Mouse (Mus musculus) gastrocnemius, adult 8-10 months (tissue): ENCODE results near the gene Crygd. TPM values are rescaled to one million over a fixed set of nuclear protein-coding genes. Genes with fewer than 3 reads are reported as not detected.

Source experiments
- DNase-seq, 2 experiments: peaks; one replicate each; pipeline ENCODE4 v3.0.0; 2022; ENCODE audit warnings: low spot score in 2 of 2
- total RNA-seq, 4 experiments: library from RNA; stranded (reverse); gene quantifications; 2 replicates each; pipeline ENCODE4 v1.2.4; 2022

The Crygd gene
- total RNA-seq, 4 experiments from 2014 or later = not detected

GRCm38 (mm10) chr1:65043433-65043832 lies 19.8 kb downstream of the Crygd start:
- DNase-seq = no peak

- DNase-seq = no peak
These were observed 21.4 kb downstream of the Crygd start for GRCm38 (mm10) chr1:65041837-65042236.

DNA sequence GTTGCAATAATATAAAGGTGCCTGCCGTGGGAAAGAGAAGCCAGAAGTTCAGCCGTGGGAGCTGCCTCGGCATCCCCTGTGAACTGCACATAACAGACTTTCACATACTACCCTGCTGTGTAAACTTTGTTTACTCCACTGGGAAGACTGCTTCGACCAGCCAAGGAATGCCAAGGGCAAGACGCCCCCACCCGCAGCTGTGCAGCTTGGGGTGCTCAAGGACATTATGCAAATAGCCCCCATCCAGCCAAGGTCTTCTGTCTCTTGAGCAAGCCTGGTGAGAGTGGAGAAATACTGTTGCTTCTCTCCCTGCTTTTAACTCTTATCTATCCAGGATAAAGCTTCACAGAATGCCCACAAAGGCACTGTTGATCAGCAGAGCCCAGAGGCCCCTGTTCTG lies 22.4 kb downstream of the Crygd start:
- DNase-seq = no peak

GRCm38 (mm10) chr1:65039679-65040078 lies 23.6 kb downstream of the Crygd start:
- DNase-seq = no peak

- no peak for DNase-seq
These were observed 25.7 kb downstream of the Crygd start for GRCm38 (mm10) chr1:65037542-65037941.

- DNase-seq = no peak
These were observed 27.7 kb downstream of the Crygd start for GRCm38 (mm10) chr1:65035513-65035912.

DNA sequence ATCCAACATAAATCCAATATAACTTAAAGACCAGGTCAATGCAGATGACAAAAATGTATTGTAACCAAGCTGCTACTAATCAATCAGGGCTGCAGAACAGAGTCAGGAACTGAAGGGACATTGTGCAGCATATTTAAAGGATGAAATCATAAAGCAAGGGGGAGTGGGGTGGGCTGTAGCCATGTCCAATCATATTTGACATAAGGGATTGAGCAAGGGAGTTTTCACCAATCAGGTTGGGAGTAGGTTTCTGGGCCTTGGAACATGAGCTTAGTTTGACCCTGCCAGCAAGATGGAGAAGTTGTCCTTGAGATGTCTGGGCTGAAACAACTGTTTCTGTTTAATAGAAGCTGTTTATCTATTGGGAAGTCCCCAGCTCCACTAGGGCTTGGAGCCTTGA lies 30.6 kb downstream of the Crygd start, which contains the start of gene Akr1cl:
Akr1cl (minus strand) TSS at position 119 of the 400 bp plus-strand sequence.
- no peak for DNase-seq

GRCm38 (mm10) chr1:65028206-65028605 lies 35.0 kb downstream of the Crygd start:
- DNase-seq = no peak

GRCm38 (mm10) chr1:65012726-65013125 lies 50.5 kb downstream of the Crygd start:
- DNase-seq = no peak

Other genes starting within 250 kb of the Crygd start
- 1 to 10 TPM; 8.0 to 9.4 (median 9.3) TPM for gene Plekhm3, start 106.6 kb downstream of the Crygd start, total RNA-seq
- 1 to 10 TPM in 1 of 4 experiments, under 1 TPM in 1, not detected in 2; 0.89 to 1.9 TPM for gene Akr1cl, start 30.7 kb downstream of the Crygd start, total RNA-seq
- not detected for gene Cryge, start 12.3 kb downstream of the Crygd start, total RNA-seq
- gene Crygc, start 10.2 kb upstream of the Crygd start, total RNA-seq = not detected
- gene Crygb, start 18.8 kb upstream of the Crygd start, total RNA-seq = not detected
- gene Cryga, start 39.9 kb upstream of the Crygd start, total RNA-seq = not detected
- not detected for gene Gm28845, start 56.1 kb upstream of the Crygd start, total RNA-seq
- gene D630023F18Rik, start 59.8 kb upstream of the Crygd start, total RNA-seq = not detected
- gene Idh1, start 123.0 kb upstream of the Crygd start, total RNA-seq = 10 to 100 TPM; 11.5 to 35.7 (median 20.4) TPM
- 1 to 10 TPM; 6.4 to 7.4 (median 6.6) TPM for gene Pikfyve, start 123.2 kb upstream of the Crygd start, total RNA-seq
- not detected for gene Pth2r, start 218.6 kb upstream of the Crygd start, total RNA-seq